Mouse (Mus musculus): ENCODE results near the gene Cinp. TPM values are rescaled to one million over a fixed set of nuclear protein-coding genes. Genes with fewer than 3 reads are reported as not detected.

Cinp gene
- polyA plus RNA-seq, 1 experiment: 54.4 TPM

GRCm38 (mm10) chr12:110851414-110851813, 37.5 kb downstream of the Cinp start:
- no peaks in the 10 kb centered on the region for H3K27me3 ChIP-seq (ENCODE audit: control insufficient read depth, insufficient read depth, insufficient read length)
- no peak overlapping the region for H3ac ChIP-seq (ENCODE audit: control insufficient read depth, insufficient read length)
- TF ChIP-seq TCF3 (IDR thresholded peaks at IDR 0.05; ENCODE audit: insufficient read length, low read depth) (no peak), CEBPB (IDR thresholded peaks at IDR 0.05; ENCODE audit: insufficient read depth, poor library complexity, severe bottlenecking) (no peak), MYOG (IDR thresholded peaks at IDR 0.05; ENCODE audit: control insufficient read depth in 1 of 3, insufficient read depth in 1 of 3, insufficient read length in 2 of 3, low read depth in 2 of 3) (no peak), USF1 (IDR thresholded peaks at IDR 0.05; ENCODE audit: low read depth) (no peak), REST (IDR thresholded peaks at IDR 0.05; ENCODE audit: insufficient read depth, insufficient read length) (no peak), E2F4 (IDR thresholded peaks at IDR 0.05; ENCODE audit: insufficient read depth) (no peak), POLR2A (IDR thresholded peaks at IDR 0.05; ENCODE audit: insufficient read length, low read depth) (no peak), MAX (IDR thresholded peaks at IDR 0.05; ENCODE audit: low read depth) (no peak), POLR2AphosphoS2 (IDR thresholded peaks at IDR 0.05; ENCODE audit: insufficient read length, low read depth) (no peak), MYOD1 (IDR thresholded peaks at IDR 0.05; ENCODE audit: control insufficient read depth in 1 of 3, insufficient read length in 2 of 3, low read depth in 2 of 3) (no peak), SRF (IDR thresholded peaks at IDR 0.05; ENCODE audit: control insufficient read depth, insufficient read length, low read depth) (no peak), TCF12 (IDR thresholded peaks at IDR 0.05; ENCODE audit: insufficient read depth, poor library complexity, severe bottlenecking) (no peak)
- no peaks in the 10 kb centered on the region for H3K36me3 ChIP-seq (ENCODE audit: control insufficient read depth, insufficient read depth)
- peak overlapping the region; percentile 80 for H3K4me2 ChIP-seq (ENCODE audit: low read depth)
- H3K79me2 ChIP-seq (ENCODE audit: control insufficient read depth, insufficient read depth): no peaks in the 10 kb centered on the region
- peak overlapping the region; percentile 55 for H3K4me3 ChIP-seq

- Histone ChIP-seq H3K27me3 (ENCODE audit: control insufficient read depth, insufficient read depth, insufficient read length) (no peaks in the 10 kb centered on the region), H3ac (ENCODE audit: control insufficient read depth, insufficient read length) (peak overlapping the region; percentile 78), H3K79me2 (ENCODE audit: control insufficient read depth, insufficient read depth) (no peaks in the 10 kb centered on the region), H3K36me3 (ENCODE audit: control insufficient read depth, insufficient read depth) (no peaks in the 10 kb centered on the region), H3K4me2 (ENCODE audit: low read depth) (peak overlapping the region; percentile 80), H3K4me3 (peak overlapping the region; percentile 55)
- TF ChIP-seq SRF (IDR thresholded peaks at IDR 0.05; ENCODE audit: control insufficient read depth, insufficient read length, low read depth) (no peak), POLR2AphosphoS2 (IDR thresholded peaks at IDR 0.05; ENCODE audit: insufficient read length, low read depth) (no peak), CEBPB (IDR thresholded peaks at IDR 0.05; ENCODE audit: insufficient read depth, poor library complexity, severe bottlenecking) (no peak), MAX (IDR thresholded peaks at IDR 0.05; ENCODE audit: low read depth) (no peak)
These were observed 38.1 kb downstream of the Cinp start for GRCm38 (mm10) chr12:110850929-110851256.

GRCm38 (mm10) chr12:110850010-110850928, 38.7 kb downstream of the Cinp start, which contains the start of gene Zfp839:
Gene Zfp839, plus strand, starts transcription at chr12:110850253.
- TF ChIP-seq SRF (IDR thresholded peaks at IDR 0.05; ENCODE audit: control insufficient read depth, insufficient read length, low read depth) (no peak), MYOG (IDR thresholded peaks at IDR 0.05; ENCODE audit: control insufficient read depth in 1 of 3, insufficient read depth in 1 of 3, insufficient read length in 2 of 3, low read depth in 2 of 3) (peak in 1 of 3 experiments; percentile 36), MYOD1 (IDR thresholded peaks at IDR 0.05; ENCODE audit: control insufficient read depth in 1 of 3, insufficient read length in 2 of 3, low read depth in 2 of 3) (peak in 1 of 3 experiments; percentile 14), POLR2AphosphoS2 (IDR thresholded peaks at IDR 0.05; ENCODE audit: insufficient read length, low read depth) (peak; percentile 68), MAX (IDR thresholded peaks at IDR 0.05; ENCODE audit: low read depth) (no peak), POLR2A (IDR thresholded peaks at IDR 0.05; ENCODE audit: insufficient read length, low read depth) (peak; percentile 63), E2F4 (IDR thresholded peaks at IDR 0.05; ENCODE audit: insufficient read depth) (no peak)
- peak within 1 kb of the TSS; percentile 92 for H3K4me2 ChIP-seq (ENCODE audit: low read depth)
- no peaks in the 10 kb centered on the region for H3K79me2 ChIP-seq (ENCODE audit: control insufficient read depth, insufficient read depth)
- H3K4me3 ChIP-seq: peak within 1 kb of the TSS; percentile 55
- H3K36me3 ChIP-seq (ENCODE audit: control insufficient read depth, insufficient read depth): no peaks in the 10 kb centered on the region
- H3ac ChIP-seq (ENCODE audit: control insufficient read depth, insufficient read length): peak within 1 kb of the TSS; percentile 78
- no peaks in the 10 kb centered on the region for H3K27me3 ChIP-seq (ENCODE audit: control insufficient read depth, insufficient read depth, insufficient read length)

GRCm38 (mm10) chr12:110846191-110846765, 42.7 kb downstream of the Cinp start:
- H3K4me2 ChIP-seq (ENCODE audit: low read depth): peak overlapping the region; percentile 88
- H3K27me3 ChIP-seq (ENCODE audit: control insufficient read depth, insufficient read depth, insufficient read length): no peaks in the 10 kb centered on the region
- TF ChIP-seq MYOD1 (IDR thresholded peaks at IDR 0.05; ENCODE audit: control insufficient read depth in 1 of 3, insufficient read length in 2 of 3, low read depth in 2 of 3) (peak in 1 of 3 experiments; percentile 23), MYOG (IDR thresholded peaks at IDR 0.05; ENCODE audit: control insufficient read depth in 1 of 3, insufficient read depth in 1 of 3, insufficient read length in 2 of 3, low read depth in 2 of 3) (peak in 1 of 3 experiments; percentile 1), POLR2AphosphoS2 (IDR thresholded peaks at IDR 0.05; ENCODE audit: insufficient read length, low read depth) (no peak), MAX (IDR thresholded peaks at IDR 0.05; ENCODE audit: low read depth) (no peak), SRF (IDR thresholded peaks at IDR 0.05; ENCODE audit: control insufficient read depth, insufficient read length, low read depth) (no peak), TCF12 (IDR thresholded peaks at IDR 0.05; ENCODE audit: insufficient read depth, poor library complexity, severe bottlenecking) (no peak), REST (IDR thresholded peaks at IDR 0.05; ENCODE audit: insufficient read depth, insufficient read length) (no peak)
- H3K36me3 ChIP-seq (ENCODE audit: control insufficient read depth, insufficient read depth): no peaks in the 10 kb centered on the region
- H3K4me3 ChIP-seq: peak overlapping the region; percentile 40
- H3K79me2 ChIP-seq (ENCODE audit: control insufficient read depth, insufficient read depth): no peaks in the 10 kb centered on the region
- H3ac ChIP-seq (ENCODE audit: control insufficient read depth, insufficient read length): no peak overlapping the region

All from myocyte (in vitro differentiated cells).